Mouse (Mus musculus) adrenal gland, postnatal 4 days (tissue): ENCODE results near the gene H1f0. TPM values are rescaled to one million over a fixed set of nuclear protein-coding genes. Genes with fewer than 3 reads are reported as not detected.

Experiments
- DNase-seq, 2 experiments: peaks; one replicate each; pipeline ENCODE4 v3.0.0; 2021 to 2022; ENCODE audit warnings: low spot score in 2 of 2, mixed read lengths in 2 of 2
- long read RNA-seq, 2 experiments: library from polyadenylated mRNA; stranded (forward); transcript quantifications; one replicate each; pipeline ENCODE4 v2.0.0; 2021
- total RNA-seq, 2 experiments: library from RNA; stranded (reverse); gene quantifications; 2 replicates each; pipeline ENCODE4 v1.2.3; 2021

The H1f0 gene
- total RNA-seq, result 100 to 1,000 TPM; 361 to 374 TPM
- long read RNA-seq, experiment 1, transcript H1f0-201 (1 exons, 2,055 nt), result major isoform, 296 of 297 reads
- long read RNA-seq, experiment 1, partial matches to known transcripts, result 0 of 297 reads
- long read RNA-seq, experiment 1, other reads (novel, unspliced or antisense), result 1 of 297 reads
- long read RNA-seq, experiment 2, transcript H1f0-201 (1 exons, 2,055 nt), result major isoform, 324 of 325 reads
- long read RNA-seq, experiment 2, partial matches to known transcripts, result 0 of 325 reads
- long read RNA-seq, experiment 2, other reads (novel, unspliced or antisense), result 1 of 325 reads

DNA sequence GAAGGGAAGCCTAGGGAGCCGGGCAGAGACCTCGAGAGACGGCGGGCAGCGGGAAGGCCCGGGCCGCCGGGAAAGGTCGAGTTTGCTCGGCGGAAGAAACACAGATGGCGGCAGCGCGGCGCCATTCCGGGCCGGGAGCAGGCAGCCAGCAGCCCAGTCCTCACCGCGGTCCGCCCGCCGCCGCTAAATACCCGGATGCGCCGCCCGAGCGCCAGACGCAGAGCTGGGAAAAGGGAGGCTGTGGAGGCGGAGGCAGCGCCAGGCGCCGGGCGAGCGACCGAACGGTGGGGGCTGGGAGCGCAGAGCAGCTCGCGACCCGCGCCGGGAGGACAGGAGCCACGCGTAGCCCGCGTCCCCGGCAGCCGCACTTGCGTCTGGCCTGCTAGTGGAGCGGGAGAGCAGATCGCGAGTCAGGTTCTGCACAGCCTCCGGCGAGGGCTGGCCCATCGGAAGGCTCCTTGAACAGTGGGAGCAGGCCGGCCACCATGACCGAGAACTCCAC is at the start of gene H1f0:
TSS of gene H1f0 (plus strand) at position 214 of the 502 bp plus-strand sequence.
- peak; percentile 92 to 98 for DNase-seq

DNA sequence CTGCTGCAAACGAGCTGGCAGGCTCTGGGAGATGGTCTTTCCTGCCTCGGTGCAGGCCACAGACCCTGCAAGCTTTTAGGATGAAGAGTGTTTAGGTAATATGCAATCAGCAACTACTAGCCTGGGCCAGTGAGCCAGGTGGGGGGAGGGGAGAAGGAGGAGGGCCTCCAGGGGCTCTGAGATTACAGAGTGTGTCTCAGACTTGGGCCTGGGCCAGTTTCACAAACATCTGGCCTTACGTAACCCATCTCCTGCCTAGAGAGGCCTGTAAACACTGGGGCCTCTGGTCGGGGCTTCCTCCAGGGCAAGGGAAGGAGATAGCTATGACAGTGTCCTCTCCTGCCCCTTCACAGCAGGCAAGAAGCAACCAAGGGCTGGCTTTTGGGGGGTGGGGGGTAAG is 49.4 kb upstream of the H1f0 start:
- DNase-seq, result peak in 1 of 2 experiments; percentile 63

DNA sequence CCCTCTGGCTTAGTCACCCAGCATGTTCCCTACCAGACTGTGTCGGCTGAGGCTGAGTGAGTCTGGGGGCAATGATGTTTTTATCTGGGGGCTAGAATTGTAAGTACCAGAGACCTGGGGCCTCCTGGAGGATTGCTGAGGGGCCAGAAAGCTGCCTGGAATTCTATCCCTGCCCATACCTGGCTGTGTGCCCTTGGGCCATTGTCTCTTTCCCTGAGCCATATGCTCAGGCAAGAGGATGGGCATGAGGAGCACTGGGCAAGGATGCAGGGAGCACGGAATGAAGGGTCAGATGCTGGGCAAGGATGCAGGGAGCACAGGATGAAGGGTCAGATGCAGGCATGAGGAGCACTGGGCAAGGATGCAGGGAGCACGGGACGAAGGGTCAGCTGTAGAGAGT is 48.2 kb upstream of the H1f0 start:
- DNase-seq, result no peak

DNA sequence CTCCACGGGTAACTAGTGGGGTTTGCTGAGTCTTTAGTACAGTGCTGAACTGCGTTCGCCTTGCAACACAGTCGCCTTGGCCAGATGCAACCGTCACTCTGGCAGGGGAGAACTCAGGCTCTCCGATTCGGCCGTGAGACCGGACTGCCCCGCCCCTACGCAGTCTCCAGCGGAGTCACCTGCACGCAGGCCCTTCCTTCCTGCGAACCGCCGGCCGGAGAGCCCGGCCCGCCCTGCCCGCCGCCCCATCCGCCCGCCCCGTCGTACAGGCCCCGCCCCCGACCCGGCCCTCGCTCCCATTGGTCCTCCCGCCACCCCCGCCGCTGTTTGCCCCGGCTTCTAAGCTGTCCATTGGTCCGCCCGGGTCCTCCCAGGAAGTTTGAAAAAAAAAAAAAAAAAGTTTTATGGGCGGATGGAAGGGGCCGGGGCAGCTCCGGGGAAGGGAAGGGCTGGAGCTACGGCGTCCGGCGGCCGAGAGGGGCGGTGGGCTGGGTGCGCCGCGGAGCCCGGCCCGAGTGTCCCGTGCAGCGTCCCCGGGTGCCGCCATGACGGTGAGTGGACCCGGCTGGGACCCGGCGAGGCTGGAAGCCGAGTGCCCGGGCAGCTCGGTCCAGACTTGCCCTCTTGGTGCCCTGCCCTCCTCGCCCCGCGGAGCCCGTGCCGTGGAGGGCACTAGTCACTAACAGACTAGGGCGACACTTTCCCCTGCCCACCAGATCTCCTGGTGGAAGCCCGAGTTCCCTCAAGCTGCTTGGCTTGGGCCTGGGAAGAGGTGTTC is 45.4 kb upstream of the H1f0 start:
- DNase-seq, result peak; percentile 76 to 80

DNA sequence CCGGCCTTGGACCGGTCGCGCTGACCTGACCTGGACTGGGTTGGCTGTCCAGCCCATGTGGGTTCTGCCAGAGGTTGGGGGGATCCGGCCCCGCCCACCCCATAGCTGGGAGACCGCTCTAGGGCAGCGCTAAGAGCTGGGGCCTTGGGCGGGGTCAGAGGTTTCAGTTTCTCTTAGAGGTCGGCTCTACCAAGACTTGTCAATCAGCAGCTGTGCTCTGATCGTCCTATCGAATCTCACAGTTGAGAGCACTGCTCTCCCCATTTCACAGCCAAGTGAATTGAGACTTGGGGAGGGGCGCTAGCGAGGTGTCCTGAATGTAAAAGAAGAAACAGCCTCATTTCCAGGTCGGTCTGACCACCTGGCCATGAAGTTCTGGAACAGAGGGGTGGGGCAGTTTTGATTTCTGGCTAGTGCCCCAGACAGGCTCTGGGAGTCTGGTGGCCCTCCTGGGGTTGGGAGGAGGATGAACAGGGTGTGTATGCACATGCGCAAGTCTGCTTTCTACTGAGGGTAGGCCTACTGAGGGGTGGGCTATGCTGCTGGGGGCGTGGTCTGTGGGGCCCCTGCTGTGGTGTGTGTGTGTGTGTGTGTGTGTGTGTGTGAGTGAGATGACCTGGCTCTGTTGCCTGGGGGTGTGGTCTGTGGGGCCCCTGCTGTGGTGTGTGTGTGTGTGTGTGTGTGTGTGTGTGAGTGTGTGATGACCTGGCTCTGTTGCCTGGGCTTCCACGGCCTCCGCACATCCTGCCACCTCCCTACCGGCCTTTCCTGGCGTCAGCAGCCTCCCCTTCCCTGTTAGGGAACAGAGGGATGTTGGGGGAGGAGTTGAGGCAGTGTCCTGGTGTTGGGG is 44.6 kb upstream of the H1f0 start:
- DNase-seq, result peak in 1 of 2 experiments; percentile 39

DNA sequence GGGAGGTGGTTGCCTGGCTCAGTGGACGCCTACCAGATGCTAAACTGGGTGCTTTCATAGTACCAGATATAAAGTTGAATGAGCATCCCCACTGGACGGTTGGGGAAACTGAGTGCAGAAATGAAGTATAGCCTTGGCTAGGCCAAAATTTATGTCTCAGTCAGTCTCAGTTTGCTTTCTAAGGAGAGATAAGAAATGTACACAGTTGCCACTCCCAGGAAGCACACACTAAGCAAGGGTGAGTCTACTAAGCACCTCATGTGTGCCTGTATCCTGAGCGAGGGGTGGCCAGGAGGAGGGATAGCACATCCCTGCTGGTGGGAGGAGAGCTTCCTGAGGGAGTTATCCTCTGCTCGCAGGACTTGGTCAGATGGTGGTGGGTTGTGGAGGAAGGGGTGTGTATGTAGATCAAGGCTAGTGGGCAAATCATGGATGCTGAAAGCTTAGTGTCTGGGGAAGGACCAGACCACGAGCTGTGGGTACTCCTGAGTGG is 43.9 kb upstream of the H1f0 start:
- DNase-seq, result no peak

DNA sequence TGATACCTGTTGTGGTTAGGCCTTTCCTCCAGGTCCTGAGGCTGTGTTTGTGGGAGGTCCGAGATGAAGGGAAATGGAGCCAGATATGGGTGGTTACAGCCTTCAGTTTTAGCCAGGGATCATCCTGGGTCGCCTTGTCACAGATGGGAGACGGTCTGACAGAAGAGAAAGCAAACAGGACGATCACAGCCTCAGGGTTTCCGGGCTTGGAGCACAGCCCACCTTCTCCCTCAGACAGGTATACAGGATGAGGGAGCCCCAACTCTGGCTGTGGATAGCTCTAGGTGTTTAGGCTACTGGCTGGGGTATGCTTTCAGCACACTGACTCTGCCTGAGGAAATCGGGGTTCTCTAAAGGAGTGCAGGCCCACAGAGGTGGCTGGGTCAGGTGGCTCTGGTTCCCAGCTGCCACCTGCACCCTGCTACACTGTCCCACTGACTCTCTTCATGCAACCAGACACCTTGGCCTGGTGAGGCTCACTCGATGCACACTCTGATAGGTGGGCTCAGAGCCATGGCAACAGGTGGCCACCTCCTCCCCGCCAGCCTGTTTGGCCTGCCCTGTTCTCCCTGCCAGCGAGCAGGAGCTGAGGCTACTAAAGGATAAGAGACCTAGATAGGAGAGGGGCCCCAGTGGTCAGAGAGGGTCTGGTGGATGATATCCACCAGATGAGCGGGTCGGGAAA is 41.6 kb upstream of the H1f0 start:
- DNase-seq, result no peak

DNA sequence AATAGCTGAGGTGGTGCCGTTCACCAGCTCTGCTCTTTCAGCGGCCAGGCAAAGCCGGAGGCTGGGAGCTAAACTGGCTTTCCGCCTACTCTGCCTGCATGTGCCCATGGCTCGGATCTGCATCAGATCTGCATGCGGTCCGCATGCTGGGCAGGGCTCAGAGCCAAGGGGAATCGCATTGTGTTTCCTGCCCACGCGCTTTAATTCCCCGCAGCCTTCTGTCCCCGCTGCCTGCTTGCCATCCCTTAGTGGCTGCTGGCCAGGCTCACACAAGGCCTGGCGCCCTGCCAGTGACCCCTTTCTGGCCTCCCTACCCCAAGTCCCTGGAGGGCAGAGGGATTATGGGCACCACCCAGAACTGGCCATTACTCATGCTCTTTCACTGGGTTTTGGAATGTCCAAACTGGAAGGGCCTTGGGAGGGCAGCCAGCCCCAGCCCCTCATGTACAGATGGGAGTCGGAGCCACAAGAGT is 39.7 kb upstream of the H1f0 start:
- peak; percentile 67 to 71 for DNase-seq

DNA sequence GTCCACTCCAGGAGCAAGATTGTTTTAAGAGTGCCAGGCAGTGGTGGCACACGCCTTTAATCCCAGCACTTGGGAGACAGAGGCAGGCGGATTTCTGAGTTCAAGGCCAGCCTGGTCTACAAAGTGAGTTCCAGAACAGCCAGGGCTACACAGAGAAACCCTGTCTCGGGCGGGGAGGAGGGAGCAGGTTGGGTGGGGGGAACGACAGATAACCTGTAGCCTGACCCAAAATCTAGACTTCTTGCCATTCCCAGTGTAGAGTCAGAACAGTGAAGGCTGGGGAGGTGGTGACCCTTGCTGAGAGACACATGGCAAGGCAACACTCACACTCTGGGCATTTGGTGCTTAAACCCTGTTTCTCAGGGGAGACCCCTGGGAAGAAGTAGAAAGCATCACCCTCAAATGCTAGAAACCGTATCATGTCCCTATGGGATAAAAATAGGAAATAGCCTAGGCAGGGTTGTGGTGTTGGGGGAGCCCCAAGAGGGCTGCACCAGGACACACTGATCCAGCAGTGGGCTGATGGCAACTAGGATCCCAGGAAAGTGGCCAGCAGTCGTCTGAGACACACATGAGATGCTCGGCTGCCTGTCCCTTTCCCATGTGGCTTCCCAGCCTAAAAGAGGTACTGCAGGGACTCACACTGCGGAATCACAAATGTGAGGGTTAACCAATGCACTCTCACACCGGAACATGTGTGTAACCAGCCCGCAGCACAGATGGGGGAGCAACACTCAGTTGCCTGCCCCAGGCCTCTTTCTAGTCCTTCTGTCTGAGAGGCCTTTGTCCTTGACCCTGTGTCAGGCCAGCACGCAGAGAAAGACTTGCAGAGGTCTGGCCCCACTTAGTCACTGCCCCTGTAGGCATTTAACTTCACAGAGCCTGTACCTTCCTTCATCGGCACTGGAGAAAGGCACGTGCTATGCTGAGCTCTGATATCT is 38.8 kb upstream of the H1f0 start:
- DNase-seq, result no peak

DNA sequence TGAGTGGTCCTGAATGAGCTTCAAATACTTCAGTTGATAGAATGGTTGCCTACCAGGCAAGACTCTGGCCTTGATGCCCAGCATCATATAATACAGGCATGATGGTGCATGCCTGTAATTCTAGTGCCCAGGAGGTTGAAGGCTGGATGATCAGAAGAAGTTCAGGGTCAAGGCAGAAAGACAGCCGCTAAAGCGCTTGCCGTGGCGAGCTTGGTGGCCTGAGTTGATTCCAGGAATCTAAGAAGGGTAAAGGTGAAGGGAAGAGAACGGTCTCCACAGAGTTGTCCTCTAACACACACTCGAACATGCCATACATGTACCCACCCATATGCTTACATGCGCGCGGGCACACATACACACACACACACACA is 38.2 kb upstream of the H1f0 start:
- no peak for DNase-seq

DNA sequence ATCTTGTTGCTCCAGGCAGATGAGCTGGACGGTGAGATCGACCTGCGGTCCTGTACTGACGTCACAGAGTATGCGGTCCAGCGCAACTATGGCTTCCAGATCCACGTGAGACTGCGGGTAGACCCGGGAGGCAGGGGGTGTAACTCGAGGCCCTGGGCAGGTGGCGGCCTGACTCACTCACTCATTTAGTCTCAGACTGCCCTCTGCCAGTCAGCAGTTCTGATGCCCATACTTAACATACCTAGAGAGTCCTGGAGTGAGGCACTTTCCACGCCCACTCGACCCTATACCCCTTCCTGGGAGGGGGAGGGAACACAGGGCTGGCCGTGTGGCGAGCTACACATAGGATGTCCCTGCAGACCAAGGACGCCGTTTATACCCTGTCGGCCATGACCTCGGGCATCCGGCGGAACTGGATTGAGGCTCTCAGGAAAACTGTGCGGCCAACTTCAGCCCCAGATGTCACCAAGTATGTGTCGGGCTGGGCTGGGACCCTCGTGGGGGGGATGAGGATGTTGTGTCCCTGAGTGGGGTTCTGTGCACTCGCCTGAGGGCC is 37.2 kb upstream of the H1f0 start:
- DNase-seq, result no peak

DNA sequence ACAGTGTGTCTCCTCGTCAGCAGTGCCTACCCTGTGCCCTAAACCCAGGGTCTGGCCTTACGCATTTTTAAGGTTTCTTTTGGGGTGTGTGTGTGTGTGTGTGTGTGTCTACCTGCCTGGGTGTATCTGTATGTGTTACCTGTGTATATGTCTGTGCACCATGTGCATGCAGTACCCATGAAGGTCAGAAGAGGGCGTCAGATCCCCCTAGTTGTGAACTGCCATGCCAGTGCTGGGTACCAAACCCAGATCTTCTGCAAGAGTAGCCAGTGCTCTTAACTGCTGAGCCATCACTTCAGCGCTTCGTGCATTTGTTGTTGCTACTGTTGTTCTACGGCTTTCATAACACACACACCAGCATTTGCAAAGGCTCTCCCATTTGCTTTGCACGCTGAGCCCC is 36.0 kb upstream of the H1f0 start:
- DNase-seq, result no peak

DNA sequence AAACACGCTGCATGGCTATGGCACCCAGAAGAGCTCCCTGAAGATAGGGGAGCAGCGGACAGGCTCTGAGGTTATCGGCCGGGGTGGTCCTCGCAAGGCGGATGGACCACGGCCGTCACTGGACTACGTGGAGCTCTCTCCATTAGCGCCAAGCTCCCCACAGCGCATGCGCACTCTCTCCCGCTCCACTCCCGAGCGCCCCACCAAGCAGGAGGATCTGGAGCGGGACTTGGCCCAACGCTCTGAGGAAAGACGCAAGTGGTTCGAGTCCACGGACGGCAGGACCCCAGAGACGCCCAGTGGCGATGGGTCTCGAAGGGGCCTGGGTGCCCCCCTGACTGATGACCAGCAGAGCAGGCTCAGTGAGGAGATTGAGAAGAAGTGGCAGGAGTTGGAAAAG is 35.3 kb upstream of the H1f0 start:
- no peak for DNase-seq

DNA sequence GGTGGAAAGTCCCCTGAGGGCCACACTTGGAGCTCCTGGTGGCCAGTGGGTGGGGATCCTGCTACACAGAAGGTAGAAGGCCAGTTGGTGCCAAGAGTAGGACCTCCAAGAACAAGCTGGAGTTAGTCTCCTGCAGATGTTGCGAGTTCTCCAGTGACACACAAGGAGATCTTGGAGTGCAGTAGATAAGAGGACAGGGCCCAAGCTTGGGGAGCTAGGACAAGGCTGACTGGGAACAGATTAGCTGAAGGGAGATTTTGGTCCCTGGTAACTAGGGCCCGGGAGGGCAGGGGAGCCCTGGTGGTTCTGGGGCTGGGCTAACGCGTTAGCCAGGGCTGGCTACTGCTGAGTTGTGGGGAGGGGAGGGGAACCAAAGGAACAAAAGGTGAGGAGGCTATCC is 32.3 kb upstream of the H1f0 start:
- DNase-seq, result no peak

DNA sequence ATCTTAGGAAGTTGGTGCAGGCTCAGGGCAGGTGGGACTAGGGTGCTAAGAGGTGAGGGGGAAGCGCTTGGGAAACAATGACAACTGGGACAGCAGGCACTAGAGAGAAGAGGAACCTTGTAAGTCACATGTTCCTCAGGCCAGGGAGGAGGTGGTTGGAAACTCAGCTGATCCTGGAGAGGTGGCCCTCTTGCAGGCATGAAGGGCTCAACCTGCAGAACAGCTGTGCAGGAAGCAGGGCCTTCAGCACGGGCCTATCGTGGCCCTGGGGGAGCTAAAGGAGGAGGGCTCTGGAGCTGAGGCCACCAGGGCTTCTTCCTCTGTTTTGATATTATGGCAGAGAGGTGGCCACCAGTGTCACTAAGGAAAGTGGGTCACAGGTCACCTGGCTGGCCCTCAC is 31.6 kb upstream of the H1f0 start:
- no peak for DNase-seq

DNA sequence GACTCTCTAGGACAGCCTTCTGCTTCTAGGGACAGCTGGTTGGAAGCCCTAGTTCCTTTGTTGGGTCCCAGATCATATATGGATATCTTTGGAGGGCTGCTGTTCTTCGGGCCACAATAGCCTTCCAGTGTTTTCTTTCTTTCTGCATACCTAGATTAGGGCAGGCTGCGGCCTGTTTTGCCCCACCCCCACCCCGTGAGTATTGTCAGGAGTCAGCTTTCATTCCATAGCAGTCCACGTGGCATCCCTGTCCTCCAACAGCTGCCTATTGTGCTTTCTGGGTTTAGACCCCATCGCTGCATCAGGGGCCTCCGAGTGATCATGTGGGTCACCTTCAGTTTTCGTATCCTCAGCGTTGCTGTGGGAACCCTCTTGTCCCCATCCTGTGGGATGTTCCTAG is 29.9 kb upstream of the H1f0 start:
- DNase-seq, result no peak

DNA sequence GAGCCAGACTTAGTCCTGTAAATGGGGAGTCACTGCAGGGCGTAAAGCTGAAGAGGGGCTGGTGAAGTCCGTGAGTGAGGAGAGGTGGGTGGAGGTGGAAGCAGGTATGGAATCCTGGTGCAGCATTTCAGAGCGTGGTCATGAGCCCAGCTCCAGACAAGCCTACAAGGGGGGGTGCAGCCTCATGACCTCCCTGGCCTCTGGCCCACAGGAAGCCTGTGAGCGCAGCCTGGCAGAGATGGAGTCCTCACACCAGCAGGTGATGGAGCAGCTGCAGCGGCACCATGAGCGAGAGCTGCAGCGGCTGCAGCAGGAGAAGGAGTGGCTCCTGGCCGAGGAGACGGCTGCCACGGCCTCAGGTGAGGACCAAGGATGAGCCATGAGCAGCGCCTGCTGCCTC is 28.7 kb upstream of the H1f0 start:
- DNase-seq, result no peak

DNA sequence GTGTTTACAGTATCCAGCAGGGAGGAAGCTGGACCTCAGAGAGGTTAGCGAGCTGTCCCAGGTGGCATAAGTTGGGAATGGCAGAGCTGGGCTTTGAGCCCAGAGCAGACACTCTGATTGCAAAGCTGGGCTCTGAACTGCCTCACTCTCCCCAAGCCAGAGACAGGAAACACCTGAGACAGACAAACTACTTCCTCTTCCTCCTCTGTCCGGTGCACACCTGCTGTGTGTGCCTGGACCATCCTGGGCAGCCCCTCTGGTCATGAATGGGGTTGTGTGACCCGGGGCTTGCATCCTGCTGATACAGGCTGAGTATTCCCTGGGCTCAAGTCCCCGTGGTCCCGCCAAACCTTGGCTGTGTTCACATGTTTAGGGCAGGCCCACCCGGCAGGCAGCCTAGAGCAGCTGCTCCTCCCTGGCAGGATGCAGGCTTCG is 27.9 kb upstream of the H1f0 start:
- DNase-seq, result no peak

DNA sequence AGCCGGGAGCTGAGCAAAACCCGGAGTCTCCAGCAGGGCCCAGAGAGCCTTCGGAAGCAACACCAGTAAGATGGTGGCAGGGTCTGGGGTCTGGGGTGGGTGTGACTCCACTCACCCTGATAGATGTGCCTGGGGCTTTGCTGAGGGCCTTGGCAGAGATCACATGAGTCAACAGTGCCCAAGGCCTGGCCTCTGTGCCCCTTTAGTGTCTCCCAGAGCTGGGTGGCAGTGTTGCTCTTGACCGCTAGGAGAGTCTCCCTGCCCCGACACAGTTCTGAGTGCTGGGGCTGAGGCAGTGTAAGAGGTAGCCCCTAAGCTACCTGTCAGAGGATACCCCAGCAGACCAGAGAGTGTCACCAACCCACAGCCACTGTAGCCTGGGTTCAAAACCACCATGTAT is 26.7 kb upstream of the H1f0 start:
- no peak for DNase-seq
